Mouse (Mus musculus) kidney, adult 2 months (tissue): ENCODE results near the gene Maats1.

ENCODE experiments used
- CTCF ChIP-seq: fragments of 200-500 bp; conservative IDR thresholded peaks from 2 replicates; pipeline ENCODE4 v1.5.1; 2011; ENCODE audit warnings: low read depth, mild to moderate bottlenecking, control low read depth, low read length, moderate library complexity, mixed read lengths; ENCODE audit not compliant: insufficient read depth, insufficient read length
- POLR2A ChIP-seq: fragments of 200-500 bp; IDR thresholded peaks from one replicate; pipeline ENCODE4 v1.6.1; 2011; ENCODE audit warnings: low read depth, low read length, control low read depth

DNA sequence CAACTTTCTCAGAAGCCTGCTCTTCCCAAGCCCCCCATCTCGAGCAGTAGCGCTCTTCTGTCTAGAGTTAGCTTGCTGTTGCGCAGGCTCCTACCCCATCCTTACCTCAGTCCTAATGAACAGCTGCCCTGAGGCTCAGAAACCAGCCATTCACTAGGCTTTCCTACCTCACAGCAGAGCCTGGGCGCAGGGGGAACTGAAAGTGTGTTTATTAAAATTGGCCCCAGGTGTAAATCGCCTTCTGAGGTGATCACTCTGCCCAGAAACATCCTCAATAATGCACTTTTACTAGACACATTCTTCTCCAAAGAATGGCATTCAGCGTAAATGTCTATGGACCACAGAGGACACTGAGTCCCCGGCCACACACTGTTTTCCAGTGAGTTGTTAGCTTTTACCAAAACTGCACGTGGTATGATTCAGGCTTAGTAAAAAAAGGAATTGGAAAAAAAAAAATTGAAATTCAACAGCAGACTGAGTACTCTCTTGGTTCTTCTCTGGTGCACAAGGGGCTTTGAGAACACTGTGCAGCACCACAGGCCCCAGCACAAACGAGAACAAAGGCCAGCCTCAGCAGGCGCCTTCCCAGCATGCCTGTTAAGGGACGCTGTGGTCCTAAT is 15.1 kb downstream of the Maats1 start:
- TF ChIP-seq POLR2A: no peak
- no peak for TF ChIP-seq CTCF
